ENCODE assay signal across 10 mouse cellular contexts in the genomic region with DNA sequence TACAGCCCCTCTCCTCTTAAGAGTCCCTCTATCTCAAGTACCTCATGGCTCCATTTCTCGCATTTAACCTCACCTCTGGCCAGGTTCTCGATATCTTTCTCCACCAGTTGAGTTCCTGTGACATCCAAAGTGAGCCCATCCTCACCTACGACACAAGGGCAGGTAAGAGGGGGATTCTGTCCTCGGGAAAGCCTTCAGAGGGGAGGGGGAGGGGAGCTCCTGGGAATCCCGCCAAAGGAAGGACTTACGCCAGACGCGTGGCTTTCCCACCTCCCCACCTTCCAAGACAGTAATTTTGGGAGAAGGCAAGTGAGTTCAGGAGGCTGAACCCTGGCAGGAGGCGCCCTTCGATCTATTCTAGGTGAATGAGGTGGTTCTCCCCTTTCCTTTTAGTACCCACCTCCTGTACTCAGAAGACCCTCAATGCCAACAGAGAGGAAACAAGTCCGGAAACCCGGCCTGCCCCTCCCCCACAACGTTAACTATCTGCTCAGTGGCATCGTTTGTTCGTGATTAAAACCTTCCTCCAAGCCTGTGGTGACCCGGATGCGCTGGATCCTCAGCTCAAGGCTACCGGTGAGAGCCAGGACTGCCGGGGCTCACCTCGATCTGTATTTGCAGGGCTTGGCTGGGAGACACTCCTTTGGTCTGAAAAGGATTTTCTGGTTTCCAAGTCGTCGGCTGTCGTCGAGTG. TPM values are rescaled to one million over a fixed set of nuclear protein-coding genes. Genes with fewer than 3 reads are reported as not detected.
DNase-seq lines count a peak whose midpoint lies in the region; ATAC-seq and TF ChIP-seq lines count a peak whose summit lies in the region.
"Had no signal": no experiment of that assay in that cellular context is flagged by ENCODE, and none has a peak within 500 bp of the region (broad histone marks: within the 10 kb centered on the region; RNA-seq: fewer than 3 reads in every experiment).

No protein-coding gene starts in this region.

- H3K9me3 ChIP-seq in midbrain, embryonic 10.5 days (replicated peaks), result no peaks in the 10 kb centered on the region
- no peaks in the 10 kb centered on the region for H3K9me3 ChIP-seq in midbrain, postnatal 0 days (ENCODE audit: low read length)
- no peaks in the 10 kb centered on the region for H3K9me3 ChIP-seq in hindbrain, embryonic 11.5 days (ENCODE audit: control insufficient read depth, low read length)
- no peaks in the 10 kb centered on the region for H3K9me3 ChIP-seq in neural tube, embryonic 11.5 days (ENCODE audit: control insufficient read depth, low read length)
- H3K9me3 ChIP-seq: liver, embryonic 15.5 days had no signal

- H3K4me3 ChIP-seq in midbrain, embryonic 10.5 days, result peak overlapping the region; percentile 35
- H3K4me3 ChIP-seq in midbrain, postnatal 0 days (ENCODE audit: low read depth, low read length), result no peak overlapping the region
- peak overlapping the region; percentile 43 for H3K4me3 ChIP-seq in hindbrain, embryonic 11.5 days (ENCODE audit: low read depth, low read length)
- peak overlapping the region; percentile 27 for H3K4me3 ChIP-seq in neural tube, embryonic 11.5 days (ENCODE audit: low read depth, low read length)
- H3K4me3 ChIP-seq: gastrocnemius, adult 2 months; liver, embryonic 15.5 days had no signal

- H3K27ac ChIP-seq in midbrain, embryonic 10.5 days (replicated peaks), result no peak overlapping the region
- H3K27ac ChIP-seq in midbrain, postnatal 0 days (ENCODE audit: low read depth, low read length), result no peak overlapping the region
- H3K27ac ChIP-seq in hindbrain, embryonic 11.5 days (ENCODE audit: low read depth, low read length), result no peak overlapping the region; the same call in 1 of the 2 replicates
- H3K27ac ChIP-seq in neural tube, embryonic 11.5 days (ENCODE audit: low read depth, low read length), result no peak overlapping the region
- H3K27ac ChIP-seq: gastrocnemius, adult 2 months; liver, embryonic 15.5 days had no signal

- no peak for ATAC-seq in midbrain, postnatal 0 days (ENCODE audit: low FRiP score)
- no peak for ATAC-seq in hindbrain, embryonic 11.5 days (ENCODE audit: low FRiP score)
- no peak for ATAC-seq in neural tube, embryonic 11.5 days (ENCODE audit: insufficient read depth, low FRiP score, low TSS enrichment)

- WGBS in midbrain, embryonic 10.5 days, result 2% methylated on average over 24 of the region's 24 CpGs
- WGBS in midbrain, postnatal 0 days, result 3% methylated on average over 24 of the region's 24 CpGs
- WGBS in hindbrain, embryonic 11.5 days, result 2% methylated on average over 24 of the region's 24 CpGs
- 2% methylated on average over 24 of the region's 24 CpGs for WGBS in neural tube, embryonic 11.5 days

- no peaks in the 10 kb centered on the region for H3K36me3 ChIP-seq in midbrain, embryonic 10.5 days
- no peaks in the 10 kb centered on the region; the same call in 1 of the 2 replicates for H3K36me3 ChIP-seq in midbrain, postnatal 0 days (ENCODE audit: insufficient read depth, low read length)
- H3K36me3 ChIP-seq in hindbrain, embryonic 11.5 days (ENCODE audit: control insufficient read depth, insufficient read depth, low read length), result no peaks in the 10 kb centered on the region
- no peaks in the 10 kb centered on the region for H3K36me3 ChIP-seq in neural tube, embryonic 11.5 days (ENCODE audit: control insufficient read depth, insufficient read depth, low read length)
- H3K36me3 ChIP-seq: liver, embryonic 15.5 days had no signal

- peaks cover 70% of the 10 kb centered on the region for H3K4me1 ChIP-seq in midbrain, embryonic 10.5 days
- H3K4me1 ChIP-seq in midbrain, postnatal 0 days (ENCODE audit: insufficient read depth, low read length), result no peaks in the 10 kb centered on the region
- peaks cover 19% of the 10 kb centered on the region for H3K4me1 ChIP-seq in hindbrain, embryonic 11.5 days (replicated peaks; ENCODE audit: control insufficient read depth, insufficient read depth, low read length)
- peaks cover 12% of the 10 kb centered on the region for H3K4me1 ChIP-seq in neural tube, embryonic 11.5 days (ENCODE audit: control insufficient read depth, insufficient read depth, low read length)

- no peak overlapping the region for H3K9ac ChIP-seq in midbrain, postnatal 0 days (replicated peaks; ENCODE audit: low read length, poor library complexity, severe bottlenecking)
- H3K9ac ChIP-seq in hindbrain, embryonic 11.5 days (ENCODE audit: low read depth, low read length), result 0 out of 2 replicates have a peak overlapping the region, but pooled peaks have one; percentile 12
- no peak overlapping the region for H3K9ac ChIP-seq in neural tube, embryonic 11.5 days (ENCODE audit: low read length)
- H3K9ac ChIP-seq: liver, embryonic 15.5 days had no signal

- H3K27me3 ChIP-seq in midbrain, embryonic 10.5 days (ENCODE audit: low read depth, poor library complexity, severe bottlenecking), result peaks cover 100% of the 10 kb centered on the region
- H3K27me3 ChIP-seq in midbrain, postnatal 0 days (ENCODE audit: insufficient read depth, low read length), result peaks cover 83% of the 10 kb centered on the region
- H3K27me3 ChIP-seq in hindbrain, embryonic 11.5 days (ENCODE audit: control insufficient read depth, insufficient read depth, low read length), result peaks cover 99% of the 10 kb centered on the region
- peaks cover 100% of the 10 kb centered on the region for H3K27me3 ChIP-seq in neural tube, embryonic 11.5 days (ENCODE audit: control insufficient read depth, insufficient read depth, low read length)

- TF ChIP-seq CTCF in midbrain, postnatal 0 days (IDR thresholded peaks at IDR 0.05), result no peak

- peak; percentile 59 to 61 for DNase-seq in cerebellum, postnatal 10 days
- no peak for DNase-seq in cerebellum, adult 9-11 months
- peak; percentile 34 for DNase-seq in midbrain, embryonic 10.5 days (ENCODE audit: low spot score)
- no peak for DNase-seq in midbrain, postnatal 0 days (ENCODE audit: low spot score)
- DNase-seq in hindbrain, embryonic 11.5 days (ENCODE audit: low spot score), result peak; percentile 55
- DNase-seq in neural tube, embryonic 11.5 days (ENCODE audit: low spot score), result peak; percentile 29
- DNase-seq in adrenal gland, adult 2 months, result no peak
- no peak for DNase-seq in yolk sac, embryonic 10.5 days (ENCODE audit: low spot score)
- DNase-seq: gastrocnemius, adult 2 months had no signal

- H3K4me2 ChIP-seq in midbrain, postnatal 0 days (ENCODE audit: low read depth, low read length, poor library complexity, severe bottlenecking), result no peak overlapping the region
- peak overlapping the region; percentile 22; the same call in 1 of the 2 replicates for H3K4me2 ChIP-seq in hindbrain, embryonic 11.5 days (replicated peaks; ENCODE audit: low read depth, low read length)
- peak overlapping the region; percentile 24 for H3K4me2 ChIP-seq in neural tube, embryonic 11.5 days (ENCODE audit: low read depth)
- H3K4me2 ChIP-seq: liver, embryonic 15.5 days had no signal

RNA-seq across cellular contexts. Expression of gene Skor1, which starts 7.0 kb away (rescaled TPM):
- polyA plus RNA-seq in midbrain, embryonic 10.5 days (2016; fragmentation: Nextera tagmentation; extraction: Ambion mirVana), result 0.12 TPM in 1 of 2 replicates, not detected in the other
- 1.2 and 5.5 TPM in 2 replicates for total RNA-seq in midbrain, postnatal 0 days (2014; rRNA removed)
- 0.07 and 0.26 TPM in 2 replicates for polyA plus RNA-seq in midbrain, postnatal 0 days (2015; fragmentation: Nextera tagmentation; extraction: Ambion mirVana)
- 6.6 and 7.4 TPM in 2 replicates for polyA plus RNA-seq in hindbrain, embryonic 11.5 days (2014; fragmentation: Nextera tagmentation; extraction: Ambion mirVana)
- polyA plus RNA-seq in neural tube, embryonic 11.5 days (2014; fragmentation: Nextera tagmentation; extraction: Ambion mirVana), result 7.6 and 7.7 TPM in 2 replicates
- under 1 TPM in 1 of 2 experiments, not detected in 1; 0.14 TPM for total RNA-seq in adrenal gland, adult 2 months (2021)
- 0.04 and 0.11 TPM in 2 replicates for polyA plus RNA-seq in adrenal gland, adult 2 months (2012; rRNA removed)
- polyA plus RNA-seq: liver, embryonic 15.5 days had no signal

Comparison
In these comparisons a context has a peak if more than half of its experiments do, and no peak if none do; other contexts are left out.
1. DNase-seq: peak in cerebellum, postnatal 10 days (2 of 2), midbrain, embryonic 10.5 days (single experiment), hindbrain, embryonic 11.5 days (single experiment) and neural tube, embryonic 11.5 days (single experiment); none in cerebellum, adult 9-11 months (single experiment), midbrain, postnatal 0 days (single experiment), adrenal gland, adult 2 months (single experiment) and yolk sac, embryonic 10.5 days (single experiment).